Mouse (Mus musculus) activated CD4-positive, CD25-positive, alpha-beta regulatory T cell, adult 4 months (primary cell): ENCODE data around the gene Jak2. TPM values are rescaled to one million over a fixed set of nuclear protein-coding genes. Genes with fewer than 3 reads are reported as not detected.
A peak's percentile ranks its signal among the peaks of the same experiment; 100 is the strongest.

ENCODE experiments used
- ATAC-seq: one replicate; pipeline ENCODE4 v1.8.0; 2017
- polyA plus RNA-seq, 2 experiments: library from polyadenylated mRNA; unstranded; fragments of 100-300 nt; shearing (Covaris generic); gene quantifications; one replicate each; pipeline ENCODE4 v1.2.1; 2017

The Jak2 gene
- polyA plus RNA-seq, 2 experiments from 2014 or later, result 20.1 to 20.5 TPM

DNA sequence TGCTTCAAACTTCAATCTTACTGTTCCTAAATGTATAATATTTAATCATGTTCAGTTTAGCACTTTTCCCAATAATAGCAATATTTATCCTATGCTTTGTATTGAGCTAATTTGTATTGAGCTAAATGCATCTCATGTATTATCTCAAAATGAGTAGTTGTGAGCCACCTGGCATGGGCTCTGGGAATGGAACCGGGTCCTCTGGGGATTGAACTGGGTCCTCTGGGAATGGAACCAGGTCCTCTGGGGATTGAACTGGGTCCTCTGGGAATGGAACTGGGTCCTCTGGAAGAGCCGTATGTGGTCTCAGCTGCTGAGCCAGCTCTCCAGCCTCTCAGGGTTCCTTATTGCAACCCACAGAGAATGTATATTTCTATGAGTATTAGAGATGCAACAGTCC, 50.5 kb downstream of the Jak2 start:
- no peak for ATAC-seq

DNA sequence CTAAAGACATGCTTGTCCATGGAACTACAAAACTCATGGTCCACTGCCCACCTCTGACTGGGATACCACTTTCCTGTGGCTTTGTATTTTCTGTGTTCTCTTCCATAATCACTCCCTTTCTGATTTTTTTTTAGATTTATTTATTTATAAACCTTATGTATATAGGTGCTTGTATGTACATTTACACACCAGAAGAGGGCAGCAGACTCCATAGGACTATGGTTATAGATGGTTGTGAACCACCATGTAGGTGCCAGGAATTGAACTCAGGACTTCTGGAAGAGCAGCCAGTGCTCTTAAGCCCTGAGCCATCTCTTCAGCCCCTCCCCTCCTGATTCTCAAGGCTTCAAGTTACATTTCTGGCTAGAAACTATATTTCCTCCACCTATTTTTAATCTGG, 57.2 kb downstream of the Jak2 start:
- ATAC-seq, result no peak

DNA sequence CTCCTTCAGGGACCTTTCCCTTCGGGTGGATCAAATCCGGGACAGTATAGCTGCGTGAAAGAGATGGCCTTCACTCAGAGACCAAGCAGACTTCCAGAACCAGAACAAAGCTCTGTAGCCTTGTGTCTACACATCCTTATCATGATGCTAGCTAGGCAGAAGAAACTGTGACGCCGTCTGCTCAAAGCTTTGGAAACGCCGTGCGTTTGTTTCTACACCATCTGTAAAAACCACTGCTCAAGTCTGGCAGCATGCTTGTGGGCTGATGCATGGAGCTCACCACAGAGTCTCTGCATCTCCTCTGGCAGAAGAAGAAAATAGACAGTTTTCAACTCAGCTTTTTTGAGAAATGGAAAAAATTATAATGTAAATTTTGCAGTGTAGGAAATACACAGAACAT, 60.2 kb downstream of the Jak2 start:
- no peak for ATAC-seq

DNA sequence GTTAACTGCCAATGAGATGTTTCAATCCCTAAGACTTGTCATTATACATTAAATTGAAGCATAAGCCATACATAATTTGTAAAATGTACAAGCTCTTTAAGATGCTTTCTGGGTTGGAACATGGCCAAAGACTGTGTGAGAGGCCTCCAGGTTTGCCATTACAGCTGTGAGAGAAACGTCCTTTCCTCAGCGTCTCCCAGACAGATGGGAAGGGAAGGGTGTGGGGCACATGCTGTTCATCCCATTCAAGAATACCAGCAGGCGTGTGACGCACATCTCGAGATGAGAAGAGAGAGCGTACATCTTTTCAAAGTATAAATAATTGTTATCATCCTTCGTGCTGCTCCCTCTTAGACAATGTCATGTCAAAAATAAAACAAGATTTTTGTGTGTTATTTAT, 61.0 kb downstream of the Jak2 start:
- no peak for ATAC-seq

DNA sequence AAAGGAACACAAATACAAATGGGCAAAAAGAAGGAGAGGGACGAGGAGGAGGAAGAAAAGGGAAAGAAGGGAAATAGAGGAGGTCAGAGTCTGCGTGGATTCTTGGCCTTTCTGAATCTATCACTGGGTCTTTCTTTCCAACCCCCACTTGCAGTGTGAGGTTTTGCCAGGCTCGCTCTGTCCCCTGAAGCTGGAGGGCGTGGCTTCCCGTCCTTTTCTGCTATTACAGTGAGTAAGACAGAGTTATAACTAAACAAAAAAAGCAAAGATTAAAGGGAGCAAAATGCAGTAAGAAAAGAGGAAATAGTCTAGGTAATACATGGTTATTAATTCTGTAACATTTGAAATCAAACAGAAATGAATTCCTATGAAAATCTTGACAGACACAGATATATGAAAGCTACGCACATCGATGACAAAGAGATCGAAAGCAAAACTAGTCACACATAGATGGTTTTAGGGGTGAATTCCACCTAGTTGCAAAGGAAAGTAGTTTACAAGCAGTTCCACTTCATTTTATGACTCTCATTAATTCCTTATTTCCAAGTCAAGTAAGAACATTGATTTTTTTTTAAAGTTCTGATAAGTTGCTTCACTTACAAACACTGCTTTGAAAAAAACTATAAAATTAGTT, 71.9 kb downstream of the Jak2 start:
- ATAC-seq, result peak; percentile 74

DNA sequence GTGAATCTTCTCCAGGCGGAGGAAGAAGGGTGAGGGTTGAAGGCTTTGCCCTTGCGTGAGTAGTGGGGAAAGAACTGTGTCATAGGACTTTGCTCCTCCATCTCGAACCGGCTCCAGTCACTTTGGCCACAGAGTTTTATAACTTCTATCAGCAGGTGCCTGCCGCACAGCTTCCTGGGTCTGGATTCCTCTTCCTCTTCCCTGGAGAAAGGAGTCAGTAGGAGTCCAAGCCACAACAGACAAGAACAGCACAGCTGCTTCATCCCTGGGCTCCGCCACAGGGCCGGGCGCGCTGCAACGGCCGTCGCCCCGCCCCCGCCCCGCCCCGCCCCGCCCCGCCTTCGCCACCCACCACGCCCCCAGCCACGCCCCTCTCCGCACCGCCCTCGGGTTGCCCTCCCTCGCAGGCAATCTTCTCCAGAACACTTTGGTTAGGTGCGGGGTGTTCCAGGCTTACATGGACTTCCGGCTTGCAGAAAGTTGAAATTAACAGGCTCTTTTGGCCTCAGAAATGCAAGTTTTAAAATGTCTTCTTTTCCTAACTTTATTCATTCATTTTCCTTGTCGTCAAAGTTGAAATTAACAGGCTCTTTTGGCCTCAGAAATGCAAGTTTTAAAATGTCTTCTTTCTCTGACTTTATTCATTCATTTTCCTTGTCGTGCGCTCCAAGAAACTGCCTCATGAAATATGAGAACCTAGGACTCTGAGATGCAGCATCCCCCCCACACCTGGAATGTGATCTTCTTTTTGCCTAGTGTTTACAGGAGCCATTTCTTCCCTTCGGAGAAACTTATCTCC, 73.6 kb downstream of the Jak2 start, which contains the start of gene Insl6:
TSS of gene Insl6 (minus strand) at position 304 of the 799 bp plus-strand sequence.
- ATAC-seq, result peak; percentile 64

DNA sequence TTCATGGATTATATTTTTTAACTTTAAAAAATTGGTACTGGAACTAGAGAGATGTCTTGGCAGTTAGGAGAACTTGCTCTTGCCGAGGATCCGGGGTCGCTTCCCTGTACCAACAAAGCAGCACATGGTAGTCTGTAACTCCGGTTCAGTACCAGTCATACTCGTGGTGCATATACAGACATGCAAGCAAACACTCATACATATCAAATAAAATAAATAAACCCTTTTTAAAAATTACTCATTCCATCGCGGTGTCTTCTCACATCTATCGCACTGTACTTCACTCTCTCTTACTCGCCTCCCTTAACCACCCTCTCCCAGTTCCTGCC, 74.2 kb downstream of the Jak2 start:
- no peak for ATAC-seq

DNA sequence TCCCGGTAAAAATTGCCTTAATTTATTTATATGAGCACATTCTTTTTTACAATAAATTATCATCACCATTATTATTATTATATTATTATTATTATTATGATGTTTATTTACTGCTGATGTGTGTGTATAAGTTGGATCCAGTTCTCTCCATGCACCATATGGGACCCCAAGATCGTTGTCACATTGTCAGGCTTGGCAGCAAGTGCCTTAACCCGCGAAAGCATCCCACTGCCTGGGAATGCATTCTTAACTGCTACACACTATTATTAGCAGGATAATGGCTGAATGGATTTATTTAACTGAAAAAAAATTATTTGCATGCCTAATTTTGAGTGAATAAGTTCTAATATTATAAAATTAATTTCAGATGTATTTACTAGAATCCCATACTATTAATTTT, 74.8 kb downstream of the Jak2 start:
- no peak for ATAC-seq

DNA sequence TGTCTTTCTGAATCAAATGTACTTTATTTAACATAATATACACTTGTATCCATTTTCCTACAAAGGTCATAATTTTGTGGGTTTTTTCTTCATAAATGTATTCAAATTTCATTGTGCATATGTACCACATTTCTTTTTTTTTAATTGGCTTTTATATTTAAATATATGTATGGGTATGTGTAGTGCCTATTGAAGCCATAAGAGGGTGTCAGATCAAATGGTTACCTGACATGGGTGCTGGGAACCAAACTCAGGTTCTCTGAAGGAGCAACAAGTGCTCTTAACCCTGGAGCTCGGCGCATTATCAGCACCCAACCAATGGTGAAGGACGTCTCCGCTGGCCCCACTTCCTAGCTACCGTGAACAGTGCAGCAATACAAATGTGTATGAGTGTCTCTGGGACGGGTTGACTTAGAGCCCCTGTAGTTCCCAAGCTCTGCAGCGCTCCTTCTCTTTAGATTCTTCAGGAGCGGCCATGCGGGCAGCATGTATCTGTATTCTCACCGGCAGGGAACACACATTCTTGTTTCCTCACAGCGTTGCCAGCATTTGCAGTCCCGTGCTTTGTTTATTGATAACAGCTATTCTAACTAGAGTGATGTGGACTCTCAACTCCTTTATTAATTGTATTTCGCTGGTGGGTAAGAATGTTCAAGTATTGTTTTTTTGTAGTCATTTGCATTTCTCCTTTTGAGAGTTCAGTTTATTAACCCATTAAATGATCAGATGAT, 75.4 kb downstream of the Jak2 start:
- no peak for ATAC-seq

DNA sequence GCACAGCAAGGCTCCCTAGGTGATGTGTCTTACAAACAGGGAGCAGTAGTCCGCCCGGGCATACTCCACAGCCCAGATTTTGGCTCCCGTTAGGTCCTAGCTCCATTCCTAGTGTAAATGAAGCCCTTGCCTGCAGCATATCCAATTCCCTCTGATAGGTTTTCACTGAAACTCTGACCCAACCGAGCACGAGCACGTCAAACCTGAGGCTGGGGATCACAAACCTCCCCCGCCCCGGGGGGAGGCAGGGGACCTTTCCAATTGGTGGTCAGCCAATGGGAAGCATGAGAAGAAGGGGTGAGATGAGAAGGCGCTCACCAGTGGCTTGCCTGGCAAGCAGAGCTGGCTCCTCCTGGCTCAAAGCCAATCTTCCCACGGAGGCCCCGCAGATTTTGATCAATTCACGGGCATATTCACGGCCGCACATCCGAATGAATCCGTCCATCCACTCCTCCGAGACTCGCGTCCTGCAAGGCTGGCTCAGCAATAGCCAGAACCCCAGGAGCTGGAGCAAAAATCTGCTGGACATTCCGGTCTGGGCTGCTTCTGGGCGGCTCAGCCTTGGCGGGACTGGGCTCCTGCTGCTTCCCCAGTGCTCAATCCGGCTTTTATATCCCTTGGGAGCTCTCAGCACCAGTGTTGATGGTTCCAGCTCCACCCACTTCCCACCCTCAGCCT, 82.6 kb downstream of the Jak2 start, which contains the start of gene Rln1:
TSS of gene Rln1 (minus strand) at position 603 of the 678 bp plus-strand sequence.
- ATAC-seq, result no peak

DNA sequence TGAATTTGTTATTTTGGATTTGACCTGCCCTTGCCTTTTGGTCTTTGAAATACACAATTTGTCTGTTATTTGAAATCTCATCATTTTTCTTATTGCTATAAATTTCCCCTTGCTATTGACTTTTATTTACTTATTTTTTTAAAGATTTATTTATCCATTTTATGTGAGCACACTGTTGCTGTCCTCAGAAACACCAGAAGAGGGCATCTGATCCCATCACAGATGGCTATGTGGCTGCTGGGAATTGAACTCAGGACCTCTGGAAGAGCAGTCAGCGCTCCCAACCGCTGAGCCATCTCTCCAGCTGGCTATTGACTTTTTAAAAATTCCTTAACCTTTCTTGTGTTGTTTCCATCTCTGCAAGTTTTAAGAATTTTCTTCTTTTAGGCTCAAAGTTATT, 85.0 kb downstream of the Jak2 start:
- no peak for ATAC-seq

DNA sequence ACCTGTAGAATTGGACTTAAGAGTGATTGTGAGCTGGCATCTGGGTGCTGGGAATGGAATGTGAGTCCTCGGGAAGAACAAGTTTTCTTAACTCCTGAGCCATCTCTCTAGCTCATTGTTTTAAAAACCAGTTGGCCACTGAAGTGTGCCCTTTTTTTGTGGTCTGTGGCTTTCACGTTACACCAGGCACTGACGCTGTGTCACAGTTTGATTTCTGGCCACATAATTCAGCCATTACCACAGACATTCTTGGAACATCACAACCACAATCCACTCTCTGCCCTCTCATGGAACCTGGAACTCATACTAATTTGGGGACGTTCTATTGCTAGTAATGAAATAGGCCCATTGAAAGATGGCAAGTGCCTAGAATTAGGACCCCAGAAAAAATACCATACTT, 89.4 kb downstream of the Jak2 start:
- no peak for ATAC-seq

DNA sequence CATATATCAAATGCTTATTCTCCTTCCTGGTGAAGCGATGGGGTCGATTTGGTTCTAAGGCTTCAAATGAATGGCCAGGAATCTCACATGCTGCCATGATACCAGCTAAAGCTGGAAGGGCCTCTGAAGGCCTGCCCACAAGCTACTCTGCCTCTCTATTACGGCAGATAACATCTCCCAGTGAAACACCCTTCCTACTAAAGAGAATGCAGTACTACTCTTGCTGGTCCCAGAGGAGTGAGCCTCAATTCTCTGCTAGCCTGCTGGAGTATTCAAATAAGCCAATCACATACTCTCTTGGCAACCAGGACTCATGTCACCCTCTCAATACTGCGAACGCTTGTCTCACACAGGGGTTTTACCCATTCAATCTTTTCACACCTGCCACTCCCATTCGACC, 90.7 kb downstream of the Jak2 start:
- no peak for ATAC-seq

DNA sequence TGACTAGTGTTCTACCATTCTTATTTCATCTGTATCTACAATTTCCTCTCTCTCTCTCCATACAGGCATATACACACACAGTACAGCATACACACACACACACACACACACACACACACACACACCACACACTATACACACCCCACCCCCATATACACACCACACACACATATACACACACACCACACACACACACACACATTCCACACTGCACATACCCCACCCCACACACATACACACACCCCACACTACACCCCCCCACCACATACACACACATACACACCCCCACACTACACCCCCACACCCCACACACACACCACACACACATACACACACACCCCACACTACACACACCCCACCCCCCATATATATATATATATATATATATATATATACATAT, 93.2 kb downstream of the Jak2 start:
- ATAC-seq, result no peak

DNA sequence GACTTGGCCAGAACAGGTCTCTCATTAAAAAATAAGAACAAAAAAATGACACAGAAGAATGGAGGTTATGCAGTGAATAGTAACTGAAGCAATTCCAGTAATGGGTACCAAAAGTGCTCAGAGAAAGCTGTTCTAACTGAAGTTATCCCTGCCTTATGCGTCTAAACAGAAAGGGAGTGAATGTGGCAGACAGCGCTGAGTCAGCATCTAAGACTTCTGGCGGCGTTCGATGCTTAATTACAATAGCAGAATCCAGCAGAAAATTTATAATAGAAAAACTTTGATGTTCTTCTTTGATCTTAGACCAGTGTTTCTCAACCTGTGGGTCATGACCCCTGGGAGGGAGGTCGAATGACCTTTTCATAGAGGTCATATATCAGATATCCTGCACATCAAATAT, 94.0 kb downstream of the Jak2 start:
- ATAC-seq, result no peak

DNA sequence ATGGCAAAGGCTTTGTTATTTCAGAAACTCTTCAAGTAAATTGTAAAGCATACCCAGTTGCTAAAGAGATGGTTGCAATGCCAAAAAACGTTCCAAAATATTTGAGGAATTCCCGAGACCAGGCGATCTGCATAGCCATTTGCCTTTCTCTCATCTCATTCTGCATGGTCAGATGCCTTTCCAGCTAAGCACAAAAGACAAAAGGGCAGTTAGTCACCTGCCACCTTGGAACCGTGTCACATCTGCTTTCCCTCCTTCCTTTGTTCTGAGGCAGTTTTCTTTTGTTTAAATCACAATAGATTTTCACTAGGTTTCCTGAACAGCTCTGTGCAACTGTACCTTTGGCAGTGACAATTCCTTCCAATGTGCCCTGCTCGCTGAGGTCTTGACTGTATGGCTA, 99.4 kb downstream of the Jak2 start:
- ATAC-seq, result no peak

DNA sequence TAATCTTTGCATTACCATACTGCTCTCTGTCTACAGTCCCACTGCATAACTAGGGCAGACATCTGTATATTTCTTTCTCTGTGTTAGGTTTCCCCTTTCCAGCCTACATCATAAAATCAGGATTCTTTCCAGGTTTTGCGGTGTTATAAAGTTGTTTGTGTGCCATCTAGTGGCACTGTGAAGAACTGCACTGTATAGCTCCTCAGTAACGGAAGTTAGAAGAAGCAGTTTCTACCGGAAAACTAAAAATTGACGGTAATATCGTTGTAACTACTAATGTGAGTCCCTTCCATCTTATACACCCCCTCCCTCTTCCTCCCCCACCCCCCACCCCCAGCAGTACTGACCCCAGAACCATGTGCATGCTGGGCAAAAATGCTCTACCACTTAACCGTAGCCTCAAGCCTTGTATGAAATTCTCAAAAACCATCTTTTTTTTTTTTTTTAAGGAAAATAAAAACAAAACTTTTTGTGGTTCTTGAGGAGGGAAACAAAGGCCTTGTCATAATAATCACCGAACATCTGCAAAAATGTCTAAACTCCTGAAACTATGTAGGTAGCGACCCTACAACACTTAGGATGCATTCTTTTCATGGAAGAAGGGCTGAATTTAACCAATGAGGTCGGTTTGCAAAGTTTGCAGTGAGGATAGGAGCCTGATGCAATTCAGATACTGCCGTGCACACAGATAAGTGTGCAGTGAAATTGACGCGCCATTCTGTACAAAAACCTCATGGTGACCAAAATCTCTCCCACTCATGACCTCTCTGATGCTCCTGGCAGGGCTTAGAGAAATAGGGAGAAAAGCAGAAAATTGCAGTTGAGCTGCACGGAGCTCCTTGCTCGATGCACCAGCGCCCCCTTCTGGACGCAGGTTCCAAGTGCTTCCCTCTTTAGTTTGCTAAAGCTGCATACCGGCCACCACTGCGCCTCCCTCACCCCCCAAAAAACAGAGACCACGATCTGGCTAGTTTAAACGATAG, 103.6 kb downstream of the Jak2 start:
- ATAC-seq, result peak; percentile 83

DNA sequence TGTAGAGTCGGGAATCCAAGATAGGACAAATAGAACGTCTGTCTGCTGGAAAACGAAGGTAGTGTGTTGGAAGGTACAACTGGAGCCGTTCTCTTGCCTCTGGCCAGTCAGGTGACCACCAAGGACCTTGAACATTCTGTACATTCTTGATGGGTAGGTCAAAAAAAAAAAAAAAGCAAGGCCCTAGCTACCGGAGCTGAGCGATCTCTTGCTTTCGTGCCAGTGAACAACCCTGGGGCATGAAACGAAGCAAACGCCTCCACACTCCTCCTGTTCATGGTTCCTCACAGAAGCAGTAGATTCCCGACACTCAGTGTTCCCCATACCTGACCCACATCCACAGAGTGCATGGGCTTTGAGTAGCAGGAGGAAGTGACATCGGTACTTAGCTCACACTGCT, 104.7 kb downstream of the Jak2 start:
- no peak for ATAC-seq

DNA sequence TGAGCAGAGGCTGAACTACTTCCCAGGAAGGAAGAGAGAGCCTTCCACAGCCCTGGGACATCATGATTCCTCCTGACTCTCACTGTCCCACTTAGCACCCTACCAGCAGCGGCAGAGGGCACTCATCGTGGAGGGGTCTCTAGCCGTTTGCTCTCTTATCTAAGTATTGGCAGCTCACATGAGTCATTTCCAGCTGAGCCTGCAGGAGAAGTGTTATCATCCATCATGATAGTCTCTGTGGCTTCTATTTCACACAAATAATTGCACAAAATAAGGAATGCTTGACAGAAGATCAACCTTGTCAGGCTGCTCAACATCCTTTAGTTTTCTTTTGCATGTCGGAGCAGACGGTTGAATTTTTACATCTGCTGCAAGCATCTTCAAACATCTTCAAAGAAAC, 108.6 kb downstream of the Jak2 start:
- no peak for ATAC-seq

DNA sequence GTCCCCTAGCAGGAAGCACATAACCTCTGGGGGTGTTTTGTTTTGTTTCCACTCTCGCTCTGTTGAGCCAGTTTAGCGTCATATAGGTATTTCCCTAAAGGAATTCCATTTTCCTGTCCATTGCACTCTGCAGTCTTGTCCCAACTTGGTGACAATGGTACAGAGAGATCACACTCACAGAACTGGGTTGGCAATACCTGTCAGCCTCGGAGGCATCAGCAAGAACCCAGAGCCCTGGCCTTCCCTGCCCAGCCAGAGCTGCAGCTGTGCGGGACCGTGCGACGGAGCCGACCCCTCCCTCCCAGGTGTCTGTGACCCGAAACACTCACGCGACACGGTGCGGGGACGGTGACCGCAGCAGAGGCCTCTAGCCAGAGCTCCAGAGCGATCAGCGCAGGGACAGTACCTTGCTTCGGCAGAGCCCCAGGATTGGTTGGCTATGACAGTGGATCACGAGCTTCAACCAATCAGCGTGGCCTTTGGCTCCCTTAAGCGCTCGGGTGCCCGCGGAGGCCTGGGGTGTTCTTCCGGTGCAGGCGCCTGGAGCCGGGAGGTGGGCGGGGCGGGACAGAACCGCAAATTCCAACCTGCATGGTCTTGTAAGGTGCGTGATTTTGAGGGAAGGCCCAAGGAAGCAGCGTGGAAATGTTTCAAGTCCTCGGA, 110.0 kb downstream of the Jak2 start:
- peak; percentile 98 for ATAC-seq

DNA sequence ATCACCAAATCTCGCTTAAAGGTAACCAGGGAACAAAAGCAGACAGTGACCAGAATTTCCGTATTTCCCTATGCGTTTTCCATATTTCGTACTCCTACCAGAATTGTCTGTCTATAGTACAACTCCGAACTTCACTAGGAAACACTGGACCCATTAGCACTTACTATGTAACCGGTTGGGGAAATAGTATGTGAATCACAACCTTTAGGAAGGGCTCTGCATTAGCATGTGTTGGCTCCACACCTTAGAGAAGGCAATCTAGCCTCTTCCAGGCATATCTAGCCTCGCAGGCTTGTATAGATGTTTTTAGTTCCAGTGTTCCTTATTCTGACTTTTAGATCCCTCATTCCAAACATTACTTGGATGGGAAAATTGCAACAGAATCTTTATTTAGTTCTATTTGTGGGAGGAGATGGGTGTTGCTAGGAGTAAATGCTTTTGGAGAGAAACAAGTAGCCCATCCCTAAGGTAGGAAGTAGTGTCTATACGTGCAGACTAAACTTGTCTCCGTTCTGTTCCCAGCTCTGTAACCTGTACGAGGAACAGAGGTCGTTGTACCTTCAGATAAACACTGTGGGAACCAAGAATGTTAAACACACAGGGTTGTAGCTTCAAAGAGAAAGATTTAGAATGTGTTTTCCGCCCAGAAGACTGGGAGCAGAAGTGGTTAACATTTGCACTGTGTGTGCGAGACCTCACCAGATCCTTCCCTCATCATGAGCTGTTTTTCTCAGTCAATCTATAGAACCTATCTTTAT, 110.7 kb downstream of the Jak2 start:
- ATAC-seq, result no peak
